Mouse (Mus musculus) embryo, embryonic 9.5 days (tissue): ENCODE results near the gene Ppp2r2c.

ENCODE experiments used
- DNase-seq: peaks from one replicate; pipeline ENCODE4 v3.0.0-alpha.2; 2017; ENCODE audit errors: extremely low spot score

The Ppp2r2c gene

GRCm38 (mm10) chr5:36870916-36871315, 2.6 kb downstream of the Ppp2r2c start:
- no peak for DNase-seq

GRCm38 (mm10) chr5:36875956-36876355, 7.6 kb downstream of the Ppp2r2c start:
- no peak for DNase-seq

GRCm38 (mm10) chr5:36876777-36877396, 8.6 kb downstream of the Ppp2r2c start:
- no peak for DNase-seq

GRCm38 (mm10) chr5:36877641-36878040, 9.3 kb downstream of the Ppp2r2c start:
- DNase-seq: no peak

GRCm38 (mm10) chr5:36878801-36879200, 10.5 kb downstream of the Ppp2r2c start:
- DNase-seq: no peak

- no peak for DNase-seq
Measured at GRCm38 (mm10) chr5:36880622-36881021, 12.3 kb downstream of the Ppp2r2c start.

- DNase-seq: no peak
Measured at GRCm38 (mm10) chr5:36883516-36883915, 15.2 kb downstream of the Ppp2r2c start.

- DNase-seq: no peak
Measured at GRCm38 (mm10) chr5:36885067-36885466, 16.8 kb downstream of the Ppp2r2c start.

- DNase-seq: no peak
Measured at GRCm38 (mm10) chr5:36885595-36885994, 17.3 kb downstream of the Ppp2r2c start.

GRCm38 (mm10) chr5:36886298-36886697, 18.0 kb downstream of the Ppp2r2c start:
- DNase-seq: no peak

- no peak for DNase-seq
Measured at GRCm38 (mm10) chr5:36886852-36887283, 18.6 kb downstream of the Ppp2r2c start.

- no peak for DNase-seq
Measured at GRCm38 (mm10) chr5:36887299-36887988, 19.1 kb downstream of the Ppp2r2c start.

GRCm38 (mm10) chr5:36888501-36888900, 20.2 kb downstream of the Ppp2r2c start:
- DNase-seq: no peak

GRCm38 (mm10) chr5:36888911-36889310, 20.6 kb downstream of the Ppp2r2c start:
- no peak for DNase-seq

GRCm38 (mm10) chr5:36889380-36889886, 21.1 kb downstream of the Ppp2r2c start:
- DNase-seq: no peak

GRCm38 (mm10) chr5:36890794-36891193, 22.5 kb downstream of the Ppp2r2c start:
- peak; percentile 24 for DNase-seq

GRCm38 (mm10) chr5:36891793-36892470, 23.6 kb downstream of the Ppp2r2c start:
- no peak for DNase-seq

GRCm38 (mm10) chr5:36893263-36893662, 24.9 kb downstream of the Ppp2r2c start:
- no peak for DNase-seq

GRCm38 (mm10) chr5:36894070-36894469, 25.8 kb downstream of the Ppp2r2c start:
- no peak for DNase-seq

- DNase-seq: no peak
Measured at GRCm38 (mm10) chr5:36894604-36895368, 26.5 kb downstream of the Ppp2r2c start.

GRCm38 (mm10) chr5:36895621-36896573, 27.6 kb downstream of the Ppp2r2c start:
- DNase-seq: no peak
